Mouse (Mus musculus) ES-Bruce4 (cell line): ENCODE data around the gene Crocc. TPM values are rescaled to one million over a fixed set of nuclear protein-coding genes. Genes with fewer than 3 reads are reported as not detected.

Experiments
- H3K27ac ChIP-seq: 2 replicates; pipeline ENCODE4 v1.5.1; 2012; ENCODE audit warnings: low read length, inconsistent platforms; ENCODE audit not compliant: insufficient read depth
- H3K27me3 ChIP-seq: 2 replicates; pipeline ENCODE4 v1.6.1; 2012; ENCODE audit warnings: mild to moderate bottlenecking, low read length, inconsistent platforms; ENCODE audit not compliant: control insufficient read depth, poor library complexity, insufficient read depth, severe bottlenecking
- H3K36me3 ChIP-seq: 2 replicates; pipeline ENCODE4 v1.6.1; 2012; ENCODE audit warnings: inconsistent platforms, mild to moderate bottlenecking, low read length, moderate library complexity; ENCODE audit not compliant: control insufficient read depth, poor library complexity, insufficient read depth, severe bottlenecking
- H3K4me1 ChIP-seq: one replicate; pipeline ENCODE4 v1.8.1; 2011; ENCODE audit warnings: low read length; ENCODE audit not compliant: control insufficient read depth, insufficient read depth
- H3K4me3 ChIP-seq: 2 replicates; pipeline ENCODE4 v1.5.1; 2011; ENCODE audit warnings: low read depth, mild to moderate bottlenecking, low read length
- H3K9ac ChIP-seq: 2 replicates; pipeline ENCODE4 v1.6.1; 2012; ENCODE audit warnings: low read depth, mild to moderate bottlenecking, inconsistent platforms; ENCODE audit not compliant: poor library complexity, severe bottlenecking
- H3K9me3 ChIP-seq: replicated peaks from 2 replicates; pipeline ENCODE4 v1.6.1; 2012; ENCODE audit warnings: mild to moderate bottlenecking, low read length, inconsistent platforms; ENCODE audit not compliant: control insufficient read depth, poor library complexity, insufficient read depth, severe bottlenecking
- CTCF ChIP-seq: IDR thresholded peaks from one replicate; pipeline ENCODE4 v1.8.1; 2011; ENCODE audit warnings: low read depth, low read length
- EP300 ChIP-seq: IDR thresholded peaks from 2 replicates; pipeline ENCODE4 v1.6.1; 2011; ENCODE audit warnings: low read depth, low read length; ENCODE audit not compliant: insufficient read depth
- POLR2A ChIP-seq: IDR thresholded peaks from one replicate; pipeline ENCODE4 v1.8.1; 2011; ENCODE audit warnings: low read length; ENCODE audit not compliant: insufficient read depth
- polyA plus RNA-seq: library from polyadenylated mRNA; stranded (reverse); fragments of >200 nt; gene quantifications from 2 replicates; pipeline ENCODE4 v1.2.4, GENCODE M21; 2011; ENCODE audit warnings: low read depth; ENCODE audit not compliant: missing spikeins, insufficient read depth, insufficient read length

Gene Crocc
- polyA plus RNA-seq, 1 experiment, result 35.0 TPM

DNA sequence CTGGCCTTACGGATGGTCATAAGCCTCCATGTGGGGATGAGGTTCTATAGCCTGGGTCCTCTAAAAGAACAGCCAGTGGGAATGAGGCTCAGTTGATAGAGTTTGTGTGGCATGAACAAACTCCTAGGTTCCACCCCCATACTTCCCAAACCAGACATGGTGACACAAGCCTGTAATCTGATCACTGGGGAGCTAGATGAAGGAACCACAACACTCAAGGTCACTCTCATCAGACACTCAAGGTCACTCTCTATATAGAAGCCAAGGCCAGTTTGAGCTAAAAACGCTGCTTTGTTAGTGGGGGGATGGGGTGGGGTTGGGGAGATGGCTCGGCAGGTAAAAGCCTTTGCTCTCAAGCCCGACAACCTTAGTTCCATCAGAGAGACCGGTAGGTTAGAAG, 39.6 kb upstream of the Crocc start:
- no peaks in the 10 kb centered on the region for H3K27me3 ChIP-seq
- no peaks in the 10 kb centered on the region for H3K36me3 ChIP-seq
- no peak overlapping the region for H3K27ac ChIP-seq
- H3K9me3 ChIP-seq, result no peaks in the 10 kb centered on the region
- H3K4me1 ChIP-seq, result peaks cover 3% of the 10 kb centered on the region
- TF ChIP-seq POLR2A, result no peak
- no peak for TF ChIP-seq CTCF
- no peak for TF ChIP-seq EP300
- no peak overlapping the region for H3K9ac ChIP-seq
- H3K4me3 ChIP-seq, result no peak overlapping the region

DNA sequence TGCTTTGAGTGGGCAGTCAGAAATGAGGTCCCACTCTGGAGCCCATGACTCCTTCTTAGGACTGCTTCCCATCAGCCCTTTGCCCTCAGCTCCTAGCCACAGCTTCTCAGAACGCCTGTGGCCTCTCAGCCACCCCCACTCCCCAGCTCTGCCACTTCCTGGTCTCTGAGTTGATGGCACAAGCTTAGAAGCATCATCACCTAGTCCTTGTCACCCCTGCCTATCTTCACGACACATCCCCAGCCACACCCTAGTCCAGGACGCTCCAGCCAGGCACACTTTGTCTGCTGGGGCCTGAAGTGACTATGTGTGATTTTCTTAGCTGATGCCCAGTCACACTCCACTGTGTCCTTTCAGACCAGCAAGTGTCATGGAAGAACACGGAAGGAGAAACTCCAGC, 38.6 kb upstream of the Crocc start:
- no peaks in the 10 kb centered on the region for H3K27me3 ChIP-seq
- H3K4me3 ChIP-seq, result no peak overlapping the region
- TF ChIP-seq POLR2A, result no peak
- TF ChIP-seq CTCF, result no peak
- TF ChIP-seq EP300, result no peak
- H3K27ac ChIP-seq, result no peak overlapping the region
- H3K36me3 ChIP-seq, result no peaks in the 10 kb centered on the region
- H3K9ac ChIP-seq, result no peak overlapping the region
- H3K9me3 ChIP-seq, result no peaks in the 10 kb centered on the region
- H3K4me1 ChIP-seq, result peaks cover 3% of the 10 kb centered on the region

DNA sequence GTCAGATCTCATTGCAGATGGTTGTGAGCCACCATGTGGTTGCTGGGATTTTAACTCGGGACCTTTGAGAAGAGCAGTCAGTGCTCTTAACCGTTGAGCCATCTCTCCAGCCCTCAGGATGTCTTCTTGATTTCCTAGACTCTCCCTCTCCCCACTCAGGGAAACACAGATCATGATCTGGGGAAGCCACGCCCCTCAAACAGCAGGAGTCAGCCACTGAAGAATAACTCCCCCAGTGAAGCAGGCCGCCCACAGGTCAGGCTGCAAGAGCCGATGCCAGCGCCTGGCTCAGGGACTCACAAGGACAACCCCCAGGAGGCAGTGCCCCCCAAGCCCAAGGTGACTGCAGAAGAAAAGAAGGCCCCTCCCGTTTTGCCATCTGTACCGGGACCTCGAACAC, 36.4 kb upstream of the Crocc start:
- Histone ChIP-seq H3K4me1 (peaks cover 3% of the 10 kb centered on the region), H3K9me3 (no peaks in the 10 kb centered on the region), H3K4me3 (no peak overlapping the region), H3K36me3 (no peaks in the 10 kb centered on the region), H3K27me3 (no peaks in the 10 kb centered on the region), H3K9ac (no peak overlapping the region), H3K27ac (no peak overlapping the region)
- TF ChIP-seq POLR2A, result no peak

DNA sequence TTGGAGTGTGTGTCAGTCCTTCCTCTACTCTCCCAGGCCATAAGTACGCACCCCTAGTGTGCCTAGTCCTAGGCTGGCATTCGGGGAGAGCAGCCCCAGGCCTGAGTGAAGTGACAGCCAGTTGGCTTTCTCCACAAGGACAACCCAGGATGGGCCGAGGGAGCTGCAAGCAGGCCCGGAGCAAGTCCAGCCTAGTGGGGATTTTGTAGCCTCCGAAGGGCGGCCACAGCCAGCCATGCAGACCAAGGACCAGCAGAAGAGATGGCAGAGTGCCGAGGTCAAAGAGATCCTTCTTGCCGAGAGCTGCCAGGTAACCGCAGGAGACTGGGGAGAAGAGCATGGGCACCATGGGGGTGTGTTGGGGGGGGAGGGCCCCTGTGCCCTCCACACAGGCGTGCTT, 34.7 kb upstream of the Crocc start:
- peak overlapping the region; percentile 12; the same call in 1 of the 2 replicates for H3K4me3 ChIP-seq
- no peaks in the 10 kb centered on the region for H3K9me3 ChIP-seq
- no peaks in the 10 kb centered on the region for H3K36me3 ChIP-seq
- no peak overlapping the region for H3K27ac ChIP-seq
- H3K27me3 ChIP-seq, result no peaks in the 10 kb centered on the region
- TF ChIP-seq POLR2A, result no peak
- TF ChIP-seq EP300, result no peak
- no peak for TF ChIP-seq CTCF
- peaks cover 2% of the 10 kb centered on the region for H3K4me1 ChIP-seq
- no peak overlapping the region for H3K9ac ChIP-seq

DNA sequence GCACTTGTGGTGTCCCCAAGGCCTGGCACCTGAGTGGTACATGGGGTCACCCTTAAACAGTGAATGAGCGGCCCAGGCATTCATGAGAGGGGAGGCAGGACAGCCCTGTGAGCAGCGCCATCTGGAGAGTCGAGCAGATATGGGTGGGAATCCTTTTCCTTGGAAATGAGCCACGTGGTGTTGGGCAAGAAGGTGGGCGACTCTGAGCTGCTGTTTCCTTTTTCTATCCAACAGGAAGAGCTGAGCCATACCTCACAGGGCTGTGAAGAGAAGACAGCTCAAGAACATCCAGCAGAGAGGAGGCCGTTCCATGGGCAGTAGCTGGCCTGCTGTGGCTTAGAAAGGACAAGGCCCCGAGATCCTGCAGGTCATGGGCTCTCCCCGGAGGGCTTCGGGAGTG, 28.4 kb upstream of the Crocc start:
- Histone ChIP-seq H3K4me1 (no peaks in the 10 kb centered on the region), H3K9ac (no peak overlapping the region)
- TF ChIP-seq CTCF (no peak), POLR2A (no peak), EP300 (no peak)

DNA sequence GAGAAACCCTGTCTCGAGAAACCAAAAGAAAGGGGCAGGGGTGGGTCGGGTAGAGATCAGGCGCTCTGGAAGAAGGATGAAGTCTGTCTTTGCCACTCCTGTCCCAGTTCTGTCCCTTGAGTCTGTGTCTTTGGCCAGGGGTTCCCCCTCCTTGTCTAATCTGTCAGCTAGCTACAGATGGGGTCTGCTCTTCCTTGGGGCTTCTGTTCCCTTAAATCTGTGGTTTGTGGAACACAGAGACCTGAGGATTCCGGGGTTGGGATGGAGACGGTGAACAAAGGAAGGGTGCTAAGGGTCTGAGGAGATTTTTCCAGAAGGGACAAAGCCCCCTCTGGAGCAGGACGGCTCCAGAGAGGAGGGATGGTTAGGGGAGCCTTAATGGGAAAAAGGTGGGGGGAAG, 27.7 kb upstream of the Crocc start, which contains the start of gene Spata21:
Spata21 (plus strand) TSS at position 301 of the 400 bp plus-strand sequence.
- Histone ChIP-seq H3K9me3 (no peaks in the 10 kb centered on the region), H3K36me3 (no peaks in the 10 kb centered on the region), H3K27me3 (no peaks in the 10 kb centered on the region), H3K4me1 (no peaks in the 10 kb centered on the region), H3K27ac (no peak within 1 kb of the TSS), H3K9ac (no peak within 1 kb of the TSS), H3K4me3 (no peak within 1 kb of the TSS)
- TF ChIP-seq POLR2A, result no peak
- no peak for TF ChIP-seq EP300
- TF ChIP-seq CTCF, result no peak

More for the DNA sequence above, 28.4 kb upstream of the Crocc start:
- Histone ChIP-seq H3K36me3 (no peaks in the 10 kb centered on the region), H3K27me3 (no peaks in the 10 kb centered on the region), H3K9me3 (no peaks in the 10 kb centered on the region), H3K4me3 (no peak overlapping the region), H3K27ac (no peak overlapping the region)
